ENCODE assay signal across 8 mouse cellular contexts in genomic region chr4:115979437-115979836, GRCm38 (mm10). TPM values are rescaled to one million over a fixed set of nuclear protein-coding genes. Genes with fewer than 3 reads are reported as not detected.
DNase-seq lines count a peak whose midpoint lies in the region; ATAC-seq and TF ChIP-seq lines count a peak whose summit lies in the region.
"Had no signal": no experiment of that assay in that cellular context is flagged by ENCODE, and none has a peak within 500 bp of the region (broad histone marks: within the 10 kb centered on the region; RNA-seq: fewer than 3 reads in every experiment).

No protein-coding gene starts in this region.

- ATAC-seq in lung, embryonic 15.5 days (ENCODE audit: borderline replicate concordance, extremely low read depth, low FRiP score, low TSS enrichment), result no peak
- peak; percentile 40; the same call in 1 of the 2 replicates for ATAC-seq in forebrain, embryonic 11.5 days (replicated peaks; ENCODE audit: low FRiP score)
- no peak for ATAC-seq in limb, embryonic 12.5 days (ENCODE audit: insufficient number of reproducible peaks, insufficient read depth, low FRiP score, low TSS enrichment, low read depth)
- ATAC-seq in megakaryocyte progenitor cell, adult 5-6 weeks (replicated peaks; ENCODE audit: poor library complexity), result no peak

- WGBS in lung, embryonic 15.5 days, result under 1% methylated on average over 39 of the region's 39 CpGs
- under 1% methylated on average over 35 of the region's 39 CpGs for WGBS in forebrain, embryonic 11.5 days
- WGBS in limb, embryonic 12.5 days, result under 1% methylated on average over 38 of the region's 39 CpGs
- WGBS in small intestine, adult 2 months, result 2% methylated on average over 39 of the region's 39 CpGs

- H3K4me2 ChIP-seq in lung, embryonic 15.5 days, result peak overlapping the region; percentile 53
- H3K4me2 ChIP-seq in forebrain, embryonic 11.5 days (ENCODE audit: low read depth, low read length, severe bottlenecking), result peak overlapping the region; percentile 51
- H3K4me2 ChIP-seq in limb, embryonic 12.5 days, result peak overlapping the region; percentile 59

- peaks cover 10% of the 10 kb centered on the region; the same call in 1 of the 2 replicates for H3K4me1 ChIP-seq in lung, embryonic 15.5 days
- peaks cover 16% of the 10 kb centered on the region for H3K4me1 ChIP-seq in forebrain, embryonic 11.5 days (replicated peaks; ENCODE audit: control insufficient read depth, insufficient read depth, low read length)
- peaks cover 34% of the 10 kb centered on the region for H3K4me1 ChIP-seq in limb, embryonic 12.5 days (replicated peaks)
- H3K4me1 ChIP-seq in small intestine, adult 2 months (ENCODE audit: control insufficient read depth, insufficient read depth, insufficient read length, low read length), result 0 out of 2 replicates have a peak, but pooled peaks cover under 1% of the 10 kb centered on the region

- H3K9ac ChIP-seq in lung, embryonic 15.5 days, result peak overlapping the region; percentile 23; the same call in 1 of the 2 replicates
- no peak overlapping the region for H3K9ac ChIP-seq in forebrain, embryonic 11.5 days (ENCODE audit: low read length)
- peak overlapping the region; percentile 44; the same call in 1 of the 2 replicates for H3K9ac ChIP-seq in limb, embryonic 12.5 days (replicated peaks)

- H3K9me3 ChIP-seq in lung, embryonic 15.5 days, result no peaks in the 10 kb centered on the region
- H3K9me3 ChIP-seq in forebrain, embryonic 11.5 days (ENCODE audit: control insufficient read depth, low read length), result no peaks in the 10 kb centered on the region
- H3K9me3 ChIP-seq in limb, embryonic 12.5 days, result no peaks in the 10 kb centered on the region

- TF ChIP-seq POLR2A in small intestine, adult 2 months (IDR thresholded peaks at IDR 0.05; ENCODE audit: low read depth, low read length), result no peak

- TF ChIP-seq CTCF in small intestine, adult 2 months (IDR thresholded peaks at IDR 0.05; ENCODE audit: extremely low read depth, insufficient read length, insufficient replicate concordance, low read depth, low read length), result no peak

- peaks cover 70% of the 10 kb centered on the region for H3K27me3 ChIP-seq in lung, embryonic 15.5 days
- peaks cover 75% of the 10 kb centered on the region for H3K27me3 ChIP-seq in forebrain, embryonic 11.5 days (ENCODE audit: control insufficient read depth, insufficient read depth, low read length)
- H3K27me3 ChIP-seq in limb, embryonic 12.5 days, result peaks cover 90% of the 10 kb centered on the region
- peaks cover 21% of the 10 kb centered on the region for H3K27me3 ChIP-seq in small intestine, adult 2 months (ENCODE audit: control insufficient read depth, insufficient read depth, low read length)

- no peaks in the 10 kb centered on the region for H3K36me3 ChIP-seq in lung, embryonic 15.5 days
- no peaks in the 10 kb centered on the region for H3K36me3 ChIP-seq in forebrain, embryonic 11.5 days (ENCODE audit: control insufficient read depth, insufficient read depth, low read length)
- H3K36me3 ChIP-seq in limb, embryonic 12.5 days, result no peaks in the 10 kb centered on the region
- H3K36me3 ChIP-seq in small intestine, adult 2 months (ENCODE audit: control insufficient read depth, insufficient read depth, low read length), result no peaks in the 10 kb centered on the region

- no peak for DNase-seq in lung, postnatal 10 days
- peak; percentile 68 for DNase-seq in forebrain, embryonic 11.5 days (ENCODE audit: low spot score)
- no peak for DNase-seq in urinary bladder, adult 18-20 months (ENCODE audit: low spot score in 2 of 2)

- H3K27ac ChIP-seq in lung, embryonic 15.5 days, result no peak overlapping the region
- no peak overlapping the region for H3K27ac ChIP-seq in forebrain, embryonic 11.5 days (ENCODE audit: low read depth, low read length)
- no peak overlapping the region for H3K27ac ChIP-seq in limb, embryonic 12.5 days
- no peak overlapping the region for H3K27ac ChIP-seq in small intestine, adult 2 months (ENCODE audit: insufficient read depth, low read depth, low read length)

- peak overlapping the region; percentile 28 for H3K4me3 ChIP-seq in lung, embryonic 15.5 days
- H3K4me3 ChIP-seq in forebrain, embryonic 11.5 days (ENCODE audit: low read depth, low read length), result peak overlapping the region; percentile 21
- H3K4me3 ChIP-seq in limb, embryonic 12.5 days (replicated peaks), result peak overlapping the region; percentile 39
- peak overlapping the region; percentile 9 for H3K4me3 ChIP-seq in small intestine, adult 2 months (ENCODE audit: low read depth, low read length)
- H3K4me3 ChIP-seq: myocyte had no signal

RNA-seq across cellular contexts. Expression of gene Faah, which starts 38.3 kb away (rescaled TPM):
- 8.9 and 10.2 TPM in 2 replicates for polyA plus RNA-seq in lung, embryonic 15.5 days (2015; fragmentation: Nextera tagmentation; extraction: Ambion mirVana)
- 1.2 and 1.7 TPM in 2 replicates for polyA plus RNA-seq in forebrain, embryonic 11.5 days (2014; fragmentation: Nextera tagmentation; extraction: Ambion mirVana)
- polyA plus RNA-seq in limb, embryonic 12.5 days (2016; fragmentation: Nextera tagmentation; extraction: Ambion mirVana), result 0.81 and 1.1 TPM in 2 replicates
- polyA plus RNA-seq in small intestine, adult 2 months (2012; rRNA removed), result 57.9 and 89.2 TPM in 2 replicates
- total RNA-seq in megakaryocyte progenitor cell, adult 5-6 weeks (2015), result 0.83 and 1.2 TPM in 2 replicates
- total RNA-seq in megakaryocyte progenitor cell, adult 5-6 weeks (2017), result 0.58 and 1.7 TPM in 2 replicates

RNA-seq across cellular contexts. Expression of gene Dmbx1, which starts 39.7 kb away (rescaled TPM):
- polyA plus RNA-seq in lung, embryonic 15.5 days (2015; fragmentation: Nextera tagmentation; extraction: Ambion mirVana), result 0.05 TPM in 1 of 2 replicates, not detected in the other
- 0.35 and 0.48 TPM in 2 replicates for polyA plus RNA-seq in forebrain, embryonic 11.5 days (2014; fragmentation: Nextera tagmentation; extraction: Ambion mirVana)
- 0.08 and 0.13 TPM in 2 replicates for polyA plus RNA-seq in limb, embryonic 12.5 days (2016; fragmentation: Nextera tagmentation; extraction: Ambion mirVana)
- not detected in 2 replicates for polyA plus RNA-seq in small intestine, adult 2 months (2012; rRNA removed)
- not detected in 2 replicates for total RNA-seq in megakaryocyte progenitor cell, adult 5-6 weeks (2015)
- not detected in 2 replicates for total RNA-seq in megakaryocyte progenitor cell, adult 5-6 weeks (2017)
